Mouse (Mus musculus) erythroblast, embryonic 14.5 days (primary cell): ENCODE results near the gene S100a14. TPM values are rescaled to one million over a fixed set of nuclear protein-coding genes. Genes with fewer than 3 reads are reported as not detected.

Experiments
- H3K27me3 ChIP-seq: 2 replicates; pipeline ENCODE4 v1.6.1; 2012; ENCODE audit warnings: inconsistent platforms; ENCODE audit not compliant: control insufficient read depth
- H3K36me3 ChIP-seq: 2 replicates; pipeline ENCODE4 v1.6.1; 2012; ENCODE audit warnings: mild to moderate bottlenecking, inconsistent platforms; ENCODE audit not compliant: control insufficient read depth
- H3K4me1 ChIP-seq: 2 replicates; pipeline ENCODE4 v1.6.1; 2012; ENCODE audit warnings: inconsistent platforms; ENCODE audit not compliant: control insufficient read depth
- H3K4me3 ChIP-seq: replicated peaks from 2 replicates; pipeline ENCODE3; 2012; ENCODE audit warnings: moderate library complexity, mild to moderate bottlenecking, inconsistent platforms
- H3K9me3 ChIP-seq: 2 replicates; pipeline ENCODE4 v1.6.1; 2012; ENCODE audit warnings: low read length, inconsistent platforms, mixed read lengths; ENCODE audit not compliant: control insufficient read depth
- GATA1 ChIP-seq: IDR thresholded peaks from 2 replicates; pipeline ENCODE4 v1.6.1; 2012; ENCODE audit warnings: low read length, inconsistent platforms, mixed read lengths
- TAL1 ChIP-seq: IDR thresholded peaks from 3 replicates; pipeline ENCODE4 v1.6.1; 2012; ENCODE audit warnings: low read length, inconsistent platforms, mixed read lengths
- polyA plus RNA-seq: library from polyadenylated mRNA; stranded (reverse); fragments of >175 nt; gene quantifications from 2 replicates; pipeline ENCODE4 v1.2.3, GENCODE M21; 2012

Gene S100a14
- polyA plus RNA-seq, 1 experiment, result not detected

DNA sequence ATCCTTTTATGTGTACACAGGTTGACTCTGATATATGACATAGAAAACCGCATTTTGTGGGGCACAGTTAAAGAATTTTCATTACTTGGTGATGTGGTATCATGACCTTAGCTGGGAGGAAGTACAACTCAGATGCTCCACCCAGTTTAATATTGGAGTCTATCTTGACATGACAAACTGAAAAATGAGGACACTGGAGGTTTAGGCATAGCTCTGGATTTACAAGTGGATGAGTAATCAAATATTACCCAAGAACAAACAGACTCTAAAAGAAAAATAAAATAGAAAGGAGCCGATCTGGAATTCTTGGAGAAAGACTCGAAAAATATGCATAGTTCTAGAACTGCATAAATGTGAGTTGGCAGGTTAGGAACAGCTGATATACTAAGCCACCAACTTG is 48.7 kb downstream of the S100a14 start:
- Histone ChIP-seq H3K4me1 (no peaks in the 10 kb centered on the region), H3K27me3 (no peaks in the 10 kb centered on the region), H3K4me3 (no peak overlapping the region), H3K36me3 (no peaks in the 10 kb centered on the region), H3K9me3 (no peaks in the 10 kb centered on the region)
- no peak for TF ChIP-seq TAL1
- TF ChIP-seq GATA1, result no peak

DNA sequence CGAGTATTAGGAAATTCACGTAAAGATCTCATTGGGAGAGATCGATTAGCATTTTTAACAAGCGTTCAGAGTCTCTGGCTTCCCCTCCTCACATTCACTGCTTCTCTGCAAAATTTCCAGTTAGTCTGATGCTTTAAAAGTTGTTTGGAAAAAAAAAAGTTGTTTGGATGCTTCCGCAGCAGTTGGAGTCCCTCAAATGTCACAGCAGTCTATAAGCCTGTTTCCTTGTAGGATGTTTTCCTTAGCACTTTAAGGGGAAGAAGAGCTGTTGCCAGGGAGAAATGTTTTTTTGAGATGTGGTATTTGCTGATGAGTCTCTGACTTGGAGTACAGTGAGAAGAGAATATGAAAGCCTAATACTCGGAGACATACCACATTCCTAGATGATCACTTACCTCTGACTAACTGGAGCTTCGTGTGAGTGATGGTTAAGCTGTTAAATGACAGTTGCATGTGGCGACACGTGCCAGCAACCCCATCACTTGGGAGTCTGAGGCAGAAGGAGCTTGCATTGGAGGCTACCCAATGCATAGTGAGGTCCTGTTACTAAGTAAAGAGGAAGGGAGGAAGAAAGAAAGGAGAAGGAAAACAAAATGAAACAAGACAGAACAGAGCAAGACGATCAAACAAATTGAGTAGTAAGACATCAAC is 49.8 kb downstream of the S100a14 start:
- Histone ChIP-seq H3K27me3 (no peaks in the 10 kb centered on the region), H3K4me3 (no peak overlapping the region), H3K4me1 (no peaks in the 10 kb centered on the region), H3K9me3 (no peaks in the 10 kb centered on the region), H3K36me3 (no peaks in the 10 kb centered on the region)
- TF ChIP-seq GATA1 (no peak), TAL1 (no peak)

Other genes starting within 250 kb of the S100a14 start
- 0.37 and 0.40 TPM in 2 replicates for gene Gatad2b, start 233.7 kb upstream of the S100a14 start, polyA plus RNA-seq
- 0.08 and 0.18 TPM in 2 replicates for gene Slc27a3, start 136.9 kb upstream of the S100a14 start, polyA plus RNA-seq
- 1.7 and 2.2 TPM in 2 replicates for gene Ints3, start 93.2 kb upstream of the S100a14 start, polyA plus RNA-seq
- gene Npr1, start 61.0 kb upstream of the S100a14 start, polyA plus RNA-seq, result 0.04 and 0.05 TPM in 2 replicates
- 1.1 and 1.6 TPM in 2 replicates for gene Ilf2, start 50.7 kb upstream of the S100a14 start, polyA plus RNA-seq
- gene Snapin, start 35.8 kb upstream of the S100a14 start, polyA plus RNA-seq, result 0.11 and 0.14 TPM in 2 replicates
- gene Chtop, start 17.4 kb upstream of the S100a14 start, polyA plus RNA-seq, result 7.2 and 8.0 TPM in 2 replicates
- 0.15 and 0.23 TPM in 2 replicates for gene S100a1, start 12.5 kb upstream of the S100a14 start, polyA plus RNA-seq
- gene S100a13, start 12.4 kb upstream of the S100a14 start, polyA plus RNA-seq, result 0.67 and 0.76 TPM in 2 replicates
- gene S100a16, start 10.4 kb downstream of the S100a14 start, polyA plus RNA-seq, result 0.23 and 0.51 TPM in 2 replicates
- gene S100a3, start 33.7 kb downstream of the S100a14 start, polyA plus RNA-seq, result not detected in 2 replicates
- not detected in 2 replicates for gene S100a2, start 63.4 kb downstream of the S100a14 start, polyA plus RNA-seq
- gene Gm42674, start 75.0 kb downstream of the S100a14 start, polyA plus RNA-seq, result not detected in 2 replicates
- gene S100a4, start 76.9 kb downstream of the S100a14 start, polyA plus RNA-seq, result not detected in 2 replicates
- gene S100a5, start 81.7 kb downstream of the S100a14 start, polyA plus RNA-seq, result not detected in 2 replicates
- not detected in 2 replicates for gene S100a6, start 86.0 kb downstream of the S100a14 start, polyA plus RNA-seq
- gene S100a7a, start 127.2 kb downstream of the S100a14 start, polyA plus RNA-seq, result not detected in 2 replicates
- gene S100a8, start 142.1 kb downstream of the S100a14 start, polyA plus RNA-seq, result not detected in 2 replicates
- 0.15 and 0.71 TPM in 2 replicates for gene S100a9, start 168.9 kb downstream of the S100a14 start, polyA plus RNA-seq
- not detected in 2 replicates for gene Pglyrp4, start 200.1 kb downstream of the S100a14 start, polyA plus RNA-seq